Mouse (Mus musculus): ENCODE results near the gene Ctr9. TPM values are rescaled to one million over a fixed set of nuclear protein-coding genes. Genes with fewer than 3 reads are reported as not detected.

Gene Ctr9
- total and polyA plus RNA-seq, 3 experiments = 15.1 to 68.7 (median 59.5) TPM

GRCm38 (mm10) chr7:111004136-111004840 is 24.5 kb upstream of the Ctr9 start:
- Histone ChIP-seq H3K9me3 (replicated peaks) (no peaks in the 10 kb centered on the region), H3K36me3 (replicated peaks) (no peaks in the 10 kb centered on the region), H3K27me3 (ENCODE audit: insufficient read depth, low read length) (no peaks in the 10 kb centered on the region), H3K4me3 (ENCODE audit: low read depth, low read length) (no peak overlapping the region), H3K4me1 (ENCODE audit: insufficient read depth, low read depth, low read length) (peaks cover 22% of the 10 kb centered on the region)
- no peak for DNase-seq (ENCODE audit: low spot score)
- ATAC-seq (ENCODE audit: extremely low read depth, insufficient number of reproducible peaks, low FRiP score, poor library complexity, severe bottlenecking) = peak; percentile 66
- TF ChIP-seq TAL1 (conservative IDR thresholded peaks at IDR 0.05; ENCODE audit: low read depth, low read length) (peak; percentile 69), CTCF (IDR thresholded peaks at IDR 0.05; ENCODE audit: low read depth, low read length) (no peak)

GRCm38 (mm10) chr7:111014039-111014605 is 14.6 kb upstream of the Ctr9 start:
- DNase-seq (ENCODE audit: low spot score) (peak; percentile 33), ATAC-seq (ENCODE audit: extremely low read depth, insufficient number of reproducible peaks, low FRiP score, poor library complexity, severe bottlenecking) (no peak)
- Histone ChIP-seq H3K27me3 (ENCODE audit: insufficient read depth, low read length) (peaks cover 33% of the 10 kb centered on the region), H3K4me1 (ENCODE audit: insufficient read depth, low read depth, low read length) (peaks cover 14% of the 10 kb centered on the region), H3K9me3 (replicated peaks) (no peaks in the 10 kb centered on the region), H3K4me3 (ENCODE audit: low read depth, low read length) (no peak overlapping the region), H3K36me3 (replicated peaks) (no peaks in the 10 kb centered on the region)
- no peak for TF ChIP-seq POLR2AphosphoS5 (IDR thresholded peaks at IDR 0.05; ENCODE audit: insufficient replicate concordance, low read depth, low read length)
- TF ChIP-seq GATA2 (IDR thresholded peaks at IDR 0.05; ENCODE audit: borderline replicate concordance, low read depth, low read length) = no peak
- TF ChIP-seq GATA1 (IDR thresholded peaks at IDR 0.05; ENCODE audit: borderline replicate concordance, low read length) = no peak
- no peak for TF ChIP-seq TAL1 (conservative IDR thresholded peaks at IDR 0.05; ENCODE audit: low read depth, low read length)
- TF ChIP-seq CTCF (IDR thresholded peaks at IDR 0.05; ENCODE audit: low read depth, low read length) = no peak

GRCm38 (mm10) chr7:111014893-111015292 is 13.9 kb upstream of the Ctr9 start:
- ATAC-seq (ENCODE audit: extremely low read depth, insufficient number of reproducible peaks, low FRiP score, poor library complexity, severe bottlenecking) (peak; percentile 66), DNase-seq (ENCODE audit: low spot score) (peak; percentile 72)
- Histone ChIP-seq H3K4me1 (ENCODE audit: insufficient read depth, low read depth, low read length) (peaks cover 14% of the 10 kb centered on the region), H3K4me3 (ENCODE audit: low read depth, low read length) (no peak overlapping the region), H3K27me3 (ENCODE audit: insufficient read depth, low read length) (peaks cover 36% of the 10 kb centered on the region), H3K9me3 (replicated peaks) (no peaks in the 10 kb centered on the region), H3K36me3 (replicated peaks) (no peaks in the 10 kb centered on the region)
- peak; percentile 83 for TF ChIP-seq CTCF (IDR thresholded peaks at IDR 0.05; ENCODE audit: low read depth, low read length)
- no peak for TF ChIP-seq TAL1 (conservative IDR thresholded peaks at IDR 0.05; ENCODE audit: low read depth, low read length)
- no peak for TF ChIP-seq GATA2 (IDR thresholded peaks at IDR 0.05; ENCODE audit: borderline replicate concordance, low read depth, low read length)

- H3K4me1 ChIP-seq (ENCODE audit: insufficient read depth, low read depth, low read length) = peaks cover 14% of the 10 kb centered on the region
These were observed 13.0 kb upstream of the Ctr9 start for GRCm38 (mm10) chr7:111015731-111016130.

GRCm38 (mm10) chr7:111016921-111017320 is 11.8 kb upstream of the Ctr9 start:
- Histone ChIP-seq H3K27me3 (ENCODE audit: insufficient read depth, low read length) (peaks cover 39% of the 10 kb centered on the region), H3K4me3 (ENCODE audit: low read depth, low read length) (no peak overlapping the region), H3K4me1 (ENCODE audit: insufficient read depth, low read depth, low read length) (peaks cover 14% of the 10 kb centered on the region), H3K9me3 (replicated peaks) (no peaks in the 10 kb centered on the region), H3K36me3 (replicated peaks) (no peaks in the 10 kb centered on the region)
- no peak for DNase-seq (ENCODE audit: low spot score)
- no peak for ATAC-seq (ENCODE audit: extremely low read depth, insufficient number of reproducible peaks, low FRiP score, poor library complexity, severe bottlenecking)
- TF ChIP-seq POLR2AphosphoS5 (IDR thresholded peaks at IDR 0.05; ENCODE audit: insufficient replicate concordance, low read depth, low read length) (no peak), TAL1 (conservative IDR thresholded peaks at IDR 0.05; ENCODE audit: low read depth, low read length) (no peak), GATA1 (IDR thresholded peaks at IDR 0.05; ENCODE audit: borderline replicate concordance, low read length) (no peak), CTCF (IDR thresholded peaks at IDR 0.05; ENCODE audit: low read depth, low read length) (no peak), GATA2 (IDR thresholded peaks at IDR 0.05; ENCODE audit: borderline replicate concordance, low read depth, low read length) (no peak)

More at GRCm38 (mm10) chr7:111015731-111016130, 13.0 kb upstream of the Ctr9 start:
- DNase-seq (ENCODE audit: low spot score) (no peak), ATAC-seq (ENCODE audit: extremely low read depth, insufficient number of reproducible peaks, low FRiP score, poor library complexity, severe bottlenecking) (no peak)
- Histone ChIP-seq H3K9me3 (replicated peaks) (no peaks in the 10 kb centered on the region), H3K4me3 (ENCODE audit: low read depth, low read length) (no peak overlapping the region), H3K36me3 (replicated peaks) (no peaks in the 10 kb centered on the region), H3K27me3 (ENCODE audit: insufficient read depth, low read length) (peaks cover 42% of the 10 kb centered on the region)
- TF ChIP-seq GATA1 (IDR thresholded peaks at IDR 0.05; ENCODE audit: borderline replicate concordance, low read length) (no peak), POLR2AphosphoS5 (IDR thresholded peaks at IDR 0.05; ENCODE audit: insufficient replicate concordance, low read depth, low read length) (no peak), GATA2 (IDR thresholded peaks at IDR 0.05; ENCODE audit: borderline replicate concordance, low read depth, low read length) (no peak), CTCF (IDR thresholded peaks at IDR 0.05; ENCODE audit: low read depth, low read length) (no peak), TAL1 (conservative IDR thresholded peaks at IDR 0.05; ENCODE audit: low read depth, low read length) (no peak)

- no peak for TF ChIP-seq GATA2 (IDR thresholded peaks at IDR 0.05; ENCODE audit: borderline replicate concordance, low read depth, low read length)
- no peak for TF ChIP-seq CTCF (IDR thresholded peaks at IDR 0.05; ENCODE audit: low read depth, low read length)
- no peak for TF ChIP-seq GATA1 (IDR thresholded peaks at IDR 0.05; ENCODE audit: borderline replicate concordance, low read length)
- TF ChIP-seq POLR2AphosphoS5 (IDR thresholded peaks at IDR 0.05; ENCODE audit: insufficient replicate concordance, low read depth, low read length) = no peak
- TF ChIP-seq TAL1 (conservative IDR thresholded peaks at IDR 0.05; ENCODE audit: low read depth, low read length) = no peak
- Histone ChIP-seq H3K4me3 (ENCODE audit: low read depth, low read length) (no peak overlapping the region), H3K27me3 (ENCODE audit: insufficient read depth, low read length) (peaks cover 42% of the 10 kb centered on the region), H3K4me1 (ENCODE audit: insufficient read depth, low read depth, low read length) (peaks cover 13% of the 10 kb centered on the region), H3K36me3 (replicated peaks) (no peaks in the 10 kb centered on the region), H3K9me3 (replicated peaks) (no peaks in the 10 kb centered on the region)
- DNase-seq (ENCODE audit: low spot score) (no peak), ATAC-seq (ENCODE audit: extremely low read depth, insufficient number of reproducible peaks, low FRiP score, poor library complexity, severe bottlenecking) (no peak)
These were observed 7.9 kb upstream of the Ctr9 start for GRCm38 (mm10) chr7:111020814-111021213.
